Mouse (Mus musculus) spleen, postnatal 14 days (tissue): ENCODE results near the gene Arsg.

Experiments
- DNase-seq, 2 experiments: peaks; one replicate each; pipeline ENCODE4 v3.0.0; 2021 to 2022; ENCODE audit warnings: low spot score in 2 of 2

The Arsg gene

DNA sequence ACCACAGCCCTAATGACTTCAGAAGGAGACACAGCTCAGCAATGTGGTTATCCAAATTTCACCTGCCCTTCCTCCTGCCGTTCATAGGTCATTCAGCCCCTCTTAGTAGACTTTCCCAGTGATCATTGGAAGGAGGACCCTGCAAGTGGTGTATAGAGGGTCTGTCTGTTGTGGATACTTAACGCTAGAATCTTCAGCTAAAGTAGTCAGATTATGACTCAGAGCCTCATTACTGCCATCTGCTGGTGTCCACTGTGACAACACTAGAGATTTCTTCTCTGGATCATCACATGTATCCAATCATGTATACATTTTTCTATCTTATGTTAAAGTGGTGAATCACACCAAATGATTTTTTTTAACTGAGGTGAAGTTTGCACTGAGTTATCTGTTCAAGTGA is 148.0 kb downstream of the Arsg start:
- DNase-seq = peak in 1 of 2 experiments; percentile 34

DNA sequence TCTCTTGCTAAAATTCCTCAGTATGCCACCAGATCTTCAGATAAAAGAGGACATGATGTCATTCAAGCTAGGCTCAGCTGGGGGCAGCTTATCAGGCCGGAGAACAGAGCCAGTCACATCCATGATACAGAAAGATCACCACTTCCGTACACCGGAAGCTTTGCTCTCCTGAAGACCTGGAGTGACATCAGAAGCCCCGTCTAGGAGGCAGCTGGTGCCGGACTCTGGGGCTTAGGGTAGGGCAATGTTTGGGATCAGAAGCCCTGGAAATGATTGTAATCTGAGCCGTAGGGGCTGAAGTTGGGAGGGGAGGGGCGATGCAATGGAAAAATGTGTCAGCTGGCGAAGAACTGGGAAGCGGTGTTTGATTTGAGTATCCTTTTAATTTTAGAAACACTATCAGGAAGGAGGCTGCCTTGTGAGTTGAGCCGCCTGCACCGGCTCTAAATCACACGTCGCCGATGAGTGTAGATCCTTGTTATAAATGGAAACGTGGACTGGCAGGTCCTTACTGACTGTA is 149.4 kb downstream of the Arsg start:
- no peak for DNase-seq
